Mouse (Mus musculus) heart, adult 2 months (tissue): ENCODE measurements around the gene Memo1.

ENCODE experiments used
- CTCF ChIP-seq: fragments of 200-600 bp; IDR thresholded peaks from 2 replicates; pipeline ENCODE4 v1.8.1; 2022; ENCODE audit warnings: antibody characterized with exemption, mild to moderate bottlenecking, moderate library complexity
- EP300 ChIP-seq: fragments of 200-500 bp; IDR thresholded peaks from 2 replicates; pipeline ENCODE4 v1.6.1; 2011; ENCODE audit warnings: low read depth, low read length, control low read depth; ENCODE audit not compliant: insufficient read depth
- POLR2A ChIP-seq: fragments of 200-500 bp; IDR thresholded peaks from 2 replicates; pipeline ENCODE4 v1.6.1; 2011; ENCODE audit warnings: mild to moderate bottlenecking, low read depth, low read length, control low read depth; ENCODE audit not compliant: insufficient read depth

GRCm38 (mm10) chr17:74271541-74272268 is 23.6 kb downstream of the Memo1 start:
- TF ChIP-seq EP300, result no peak
- TF ChIP-seq POLR2A, result no peak
- no peak for TF ChIP-seq CTCF
